Mouse (Mus musculus): ENCODE results near the gene Armh3.
A peak's percentile ranks its signal among the peaks of the same experiment; 100 is the strongest.
"Not testable (repeated sequence)": the region's sequence is repeated elsewhere in the genome, so short reads cannot be mapped to it uniquely, and the experiment has no call there.

Gene Armh3

GRCm38 (mm10) chr19:46003371-46004226 is 5.3 kb upstream of the Armh3 start, which contains the start of gene Hps6:
Gene Hps6, plus strand, starts transcription at chr19:46003508.
- Histone ChIP-seq H3K4me1 (replicated peaks; ENCODE audit: low read depth, low read length) (peaks cover 44% of the 10 kb centered on the region), H3K27me3 (ENCODE audit: insufficient read depth, low read length) (peaks cover 17% of the 10 kb centered on the region), H3K36me3 (ENCODE audit: insufficient read depth, low read length) (no peaks in the 10 kb centered on the region), H3K4me3 (replicated peaks; ENCODE audit: low read length) (peak within 1 kb of the TSS; percentile 91), H3K9me3 (ENCODE audit: low read length) (no peaks in the 10 kb centered on the region)
- TF ChIP-seq POU5F1 (IDR thresholded peaks at IDR 0.05; ENCODE audit: borderline replicate concordance, low read length) (no peak), NANOG (IDR thresholded peaks at IDR 0.05; ENCODE audit: borderline replicate concordance, low read length) (no peak), CTCF (conservative IDR thresholded peaks at IDR 0.05; ENCODE audit: low read length) (no peak)

DNA sequence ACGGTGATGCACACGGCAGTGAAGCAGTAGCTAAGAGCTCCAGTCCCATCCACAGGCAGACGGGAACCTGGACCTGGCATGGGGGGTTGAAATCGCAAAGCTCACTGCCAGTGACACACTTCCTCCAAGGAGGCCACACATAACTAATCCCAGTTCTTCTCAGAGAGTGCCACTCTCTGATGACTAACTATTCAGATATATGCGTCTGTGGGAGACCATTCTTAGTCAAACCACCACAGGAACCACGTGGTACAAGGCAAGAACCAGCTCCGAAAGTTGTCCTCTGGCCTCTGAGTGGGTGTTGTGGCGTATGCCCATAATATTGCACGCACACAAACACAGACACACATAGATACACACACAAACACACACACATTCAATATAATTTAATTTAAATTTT is 4.0 kb upstream of the Armh3 start:
- Histone ChIP-seq H3K36me3 (ENCODE audit: insufficient read depth, low read length) (no peaks in the 10 kb centered on the region), H3K4me1 (replicated peaks; ENCODE audit: low read depth, low read length) (peaks cover 49% of the 10 kb centered on the region), H3K27me3 (ENCODE audit: insufficient read depth, low read length) (peaks cover 17% of the 10 kb centered on the region), H3K9me3 (ENCODE audit: low read length) (no peaks in the 10 kb centered on the region), H3K4me3 (replicated peaks; ENCODE audit: low read length) (no peak overlapping the region)
- TF ChIP-seq CTCF (conservative IDR thresholded peaks at IDR 0.05; ENCODE audit: low read length): no peak
- no peak for TF ChIP-seq POU5F1 (IDR thresholded peaks at IDR 0.05; ENCODE audit: borderline replicate concordance, low read length)
- TF ChIP-seq NANOG (IDR thresholded peaks at IDR 0.05; ENCODE audit: borderline replicate concordance, low read length): no peak

GRCm38 (mm10) chr19:45999378-45999777 is 1.1 kb upstream of the Armh3 start:
- H3K36me3 ChIP-seq (ENCODE audit: insufficient read depth, low read length): peaks cover 4% of the 10 kb centered on the region; the same call in 1 of the 2 replicates
- peaks cover 13% of the 10 kb centered on the region for H3K9me3 ChIP-seq (ENCODE audit: low read length)
- H3K4me3 ChIP-seq (replicated peaks; ENCODE audit: low read length): 0 out of 2 replicates have a peak overlapping the region, but pooled peaks have one; percentile 90
- peaks cover 38% of the 10 kb centered on the region for H3K4me1 ChIP-seq (replicated peaks; ENCODE audit: low read depth, low read length)
- H3K27me3 ChIP-seq (ENCODE audit: insufficient read depth, low read length): peaks cover 9% of the 10 kb centered on the region
- TF ChIP-seq POU5F1 (IDR thresholded peaks at IDR 0.05; ENCODE audit: borderline replicate concordance, low read length): no peak
- TF ChIP-seq CTCF (conservative IDR thresholded peaks at IDR 0.05; ENCODE audit: low read length): no peak
- no peak for TF ChIP-seq NANOG (IDR thresholded peaks at IDR 0.05; ENCODE audit: borderline replicate concordance, low read length)

- no peak for TF ChIP-seq POU5F1 (IDR thresholded peaks at IDR 0.05; ENCODE audit: borderline replicate concordance, low read length)
Measured at GRCm38 (mm10) chr19:45998694-45999217, 468 bp upstream of the Armh3 start.

DNA sequence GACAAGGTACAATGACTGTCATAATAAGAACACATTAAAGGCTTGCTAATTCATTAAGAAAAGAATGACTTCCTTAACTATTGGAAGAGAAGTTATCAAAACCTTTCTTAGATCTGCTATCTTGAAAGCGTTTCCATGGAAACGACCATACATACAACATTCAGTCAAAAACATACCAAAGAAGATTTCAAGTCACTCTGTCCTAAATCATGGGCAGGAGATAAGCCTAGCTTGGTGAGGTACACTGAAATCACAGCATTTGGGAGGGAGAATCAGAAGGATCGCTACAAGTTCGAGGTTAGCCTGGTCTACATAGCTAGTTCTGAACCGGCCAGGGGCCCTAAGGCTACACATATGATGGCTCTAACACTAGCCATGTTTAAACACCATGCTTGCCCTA is 923 bp downstream of the Armh3 start:
- Histone ChIP-seq H3K4me3 (replicated peaks; ENCODE audit: low read length) (peak overlapping the region; percentile 90), H3K4me1 (replicated peaks; ENCODE audit: low read depth, low read length) (peaks cover 33% of the 10 kb centered on the region), H3K27me3 (ENCODE audit: insufficient read depth, low read length) (peaks cover 4% of the 10 kb centered on the region; the same call in 1 of the 2 replicates), H3K9me3 (ENCODE audit: low read length) (peaks cover 20% of the 10 kb centered on the region), H3K36me3 (ENCODE audit: insufficient read depth, low read length) (peaks cover 4% of the 10 kb centered on the region; the same call in 1 of the 2 replicates)
- TF ChIP-seq POU5F1 (IDR thresholded peaks at IDR 0.05; ENCODE audit: borderline replicate concordance, low read length): no peak
- no peak for TF ChIP-seq CTCF (conservative IDR thresholded peaks at IDR 0.05; ENCODE audit: low read length)
- TF ChIP-seq NANOG (IDR thresholded peaks at IDR 0.05; ENCODE audit: borderline replicate concordance, low read length): no peak

More at GRCm38 (mm10) chr19:45998694-45999217, 468 bp upstream of the Armh3 start:
- H3K4me3 ChIP-seq (replicated peaks; ENCODE audit: low read length): peak overlapping the region; percentile 90
- H3K36me3 ChIP-seq (ENCODE audit: insufficient read depth, low read length): peaks cover 4% of the 10 kb centered on the region; the same call in 1 of the 2 replicates
- H3K27me3 ChIP-seq (ENCODE audit: insufficient read depth, low read length): peaks cover 4% of the 10 kb centered on the region; the same call in 1 of the 2 replicates
- H3K4me1 ChIP-seq (replicated peaks; ENCODE audit: low read depth, low read length): peaks cover 32% of the 10 kb centered on the region
- H3K9me3 ChIP-seq (ENCODE audit: low read length): peaks cover 19% of the 10 kb centered on the region

- Histone ChIP-seq H3K4me3 (replicated peaks; ENCODE audit: low read length) (0 out of 2 replicates have a peak overlapping the region, but pooled peaks have one; percentile 10), H3K4me1 (replicated peaks; ENCODE audit: low read depth, low read length) (peaks cover 50% of the 10 kb centered on the region), H3K9me3 (ENCODE audit: low read length) (peaks cover 20% of the 10 kb centered on the region), H3K27me3 (ENCODE audit: insufficient read depth, low read length) (no peaks in the 10 kb centered on the region), H3K36me3 (ENCODE audit: insufficient read depth, low read length) (peaks cover 9% of the 10 kb centered on the region)
- TF ChIP-seq POU5F1 (IDR thresholded peaks at IDR 0.05; ENCODE audit: borderline replicate concordance, low read length) (no peak), CTCF (conservative IDR thresholded peaks at IDR 0.05; ENCODE audit: low read length) (no peak), NANOG (IDR thresholded peaks at IDR 0.05; ENCODE audit: borderline replicate concordance, low read length) (no peak)
Measured at GRCm38 (mm10) chr19:45993981-45994737, 4.1 kb downstream of the Armh3 start.

DNA sequence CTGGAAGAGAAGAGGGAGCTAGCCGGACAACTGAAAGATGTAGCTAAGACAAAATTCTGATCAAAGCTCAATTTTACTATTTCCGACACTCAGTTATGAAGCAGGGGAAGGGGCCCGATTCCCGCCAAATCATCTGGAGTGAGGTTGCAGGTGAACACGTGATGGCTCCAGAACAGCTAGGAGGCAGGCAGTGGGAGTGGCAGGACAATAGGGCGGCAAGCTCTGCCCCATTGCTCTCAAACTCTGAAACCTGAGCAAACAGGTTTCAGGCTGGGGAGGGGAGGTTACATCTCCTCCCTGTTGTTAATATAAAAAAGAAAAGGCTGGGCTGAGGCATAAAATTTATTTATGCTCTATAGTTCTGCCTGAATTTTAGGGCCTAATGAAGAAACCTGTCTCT is 4.8 kb downstream of the Armh3 start:
- H3K9me3 ChIP-seq (ENCODE audit: low read length): peaks cover 20% of the 10 kb centered on the region

GRCm38 (mm10) chr19:45991171-45991570 is 7.1 kb downstream of the Armh3 start:
- H3K4me1 ChIP-seq (replicated peaks; ENCODE audit: low read depth, low read length): peaks cover 44% of the 10 kb centered on the region
- peaks cover 20% of the 10 kb centered on the region for H3K9me3 ChIP-seq (ENCODE audit: low read length)
- no peak overlapping the region for H3K4me3 ChIP-seq (replicated peaks; ENCODE audit: low read length)
- no peaks in the 10 kb centered on the region for H3K27me3 ChIP-seq (ENCODE audit: insufficient read depth, low read length)
- TF ChIP-seq NANOG (IDR thresholded peaks at IDR 0.05; ENCODE audit: borderline replicate concordance, low read length): no peak
- TF ChIP-seq CTCF (conservative IDR thresholded peaks at IDR 0.05; ENCODE audit: low read length): no peak
- TF ChIP-seq POU5F1 (IDR thresholded peaks at IDR 0.05; ENCODE audit: borderline replicate concordance, low read length): no peak
- H3K36me3 ChIP-seq (ENCODE audit: insufficient read depth, low read length): peaks cover 21% of the 10 kb centered on the region

More for the DNA sequence above, 4.8 kb downstream of the Armh3 start:
- Histone ChIP-seq H3K4me3 (replicated peaks; ENCODE audit: low read length) (peak overlapping the region; percentile 48; the same call in 1 of the 2 replicates), H3K4me1 (replicated peaks; ENCODE audit: low read depth, low read length) (peaks cover 48% of the 10 kb centered on the region), H3K36me3 (ENCODE audit: insufficient read depth, low read length) (peaks cover 10% of the 10 kb centered on the region)
- not testable (repeated sequence) for H3K27me3 ChIP-seq (ENCODE audit: insufficient read depth, low read length)
